Mouse (Mus musculus) forebrain, postnatal 0 days (tissue): ENCODE results near the gene Wipi2. TPM values are rescaled to one million over a fixed set of nuclear protein-coding genes. Genes with fewer than 3 reads are reported as not detected.

Experiments used
- ATAC-seq: fragments of 200-750 bp; cut with Nextera tagmentation; 2 replicates; pipeline ENCODE4 v1.8.0; 2017; ENCODE audit warnings: mild to moderate bottlenecking, moderate library complexity
- DNase-seq: peaks from one replicate; pipeline ENCODE4 v3.0.0-alpha.2; 2015
- H3K27ac ChIP-seq: fragments of 300-500 bp; sonication (generic); 2 replicates; pipeline ENCODE4 v1.5.1; 2014; ENCODE audit warnings: low read depth, mild to moderate bottlenecking, antibody characterized with exemption, low read length, moderate library complexity, mixed read lengths
- H3K27me3 ChIP-seq: fragments of 300-500 bp; sonication (generic); 2 replicates; pipeline ENCODE4 v1.6.1; 2014; ENCODE audit warnings: mild to moderate bottlenecking, low read length, mixed read lengths; ENCODE audit not compliant: insufficient read depth
- H3K36me3 ChIP-seq: fragments of 300-500 bp; sonication (generic); 2 replicates; pipeline ENCODE4 v1.6.1; 2014; ENCODE audit warnings: mild to moderate bottlenecking, moderate library complexity; ENCODE audit not compliant: insufficient read depth
- H3K4me1 ChIP-seq: fragments of 300-500 bp; sonication (generic); 2 replicates; pipeline ENCODE4 v1.6.1; 2014; ENCODE audit warnings: antibody characterized with exemption; ENCODE audit not compliant: insufficient read depth
- H3K4me2 ChIP-seq: fragments of 300-500 bp; sonication (generic); 2 replicates; pipeline ENCODE4 v1.6.1; 2014; ENCODE audit warnings: low read depth, mild to moderate bottlenecking, moderate library complexity
- H3K4me3 ChIP-seq: fragments of 300-500 bp; sonication (generic); 2 replicates; pipeline ENCODE4 v1.5.1; 2014; ENCODE audit warnings: low read depth, low read length, mixed read lengths
- H3K9ac ChIP-seq: fragments of 300-500 bp; sonication (generic); 2 replicates; pipeline ENCODE4 v1.6.1; 2014; ENCODE audit warnings: mild to moderate bottlenecking
- H3K9me3 ChIP-seq: fragments of 300-500 bp; sonication (generic); 2 replicates; pipeline ENCODE4 v1.6.1; 2016; ENCODE audit warnings: low read length
- CTCF ChIP-seq: sonication (generic); IDR thresholded peaks from 2 replicates; pipeline ENCODE4 v1.5.1; 2016; ENCODE audit warnings: antibody characterized with exemption, control low read depth, low read depth
- WGBS: fragments of 180-500 bp; shearing (Covaris S2); extraction: QIAGEN DNeasy Blood & Tissue Kit; methylation state at CpG from one replicate; pipeline ENCODE4 v1.1.7; 2014; 5-methylcytosine and 5-hydroxymethylcytosine counted together
- polyA plus RNA-seq: library from polyadenylated mRNA; unstranded; fragments of >200 nt; fragmentation: Nextera tagmentation; extraction: Ambion mirVana; gene quantifications from 2 replicates; pipeline ENCODE4 v1.2.1, GENCODE M21; 2015
- total RNA-seq: library from RNA; depleted of rRNA; stranded (reverse); fragments of >200 nt; gene quantifications from 2 replicates; pipeline ENCODE4 v1.2.3, GENCODE M21; 2014; rRNA removed

Gene Wipi2
- total and polyA plus RNA-seq, 2 experiments from 2014 or later: 37.4 to 68.0 TPM

DNA sequence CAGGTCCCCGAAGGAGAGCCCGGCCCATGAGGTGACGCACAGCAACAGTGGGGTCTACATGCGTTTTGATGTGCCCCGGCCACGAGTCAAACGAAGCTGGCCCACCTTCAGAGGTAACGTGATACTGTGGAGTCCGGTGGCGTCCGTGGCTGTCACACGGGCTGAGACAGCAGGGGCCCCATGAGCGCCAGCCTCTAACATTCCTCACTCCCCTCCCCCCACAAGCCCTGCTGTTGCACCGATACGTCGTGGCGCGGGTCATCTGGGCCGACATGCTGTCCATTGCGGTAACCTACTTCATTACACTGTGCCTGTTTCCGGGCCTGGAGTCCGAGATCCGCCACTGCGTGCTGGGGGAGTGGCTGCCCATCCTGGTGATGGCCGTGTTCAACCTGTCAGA, 91.0 kb downstream of the Wipi2 start:
- no peaks in the 10 kb centered on the region for H3K9me3 ChIP-seq
- DNase-seq: no peak
- no peak overlapping the region for H3K4me3 ChIP-seq
- no peaks in the 10 kb centered on the region for H3K27me3 ChIP-seq
- no peak overlapping the region for H3K27ac ChIP-seq
- no peak overlapping the region for H3K4me2 ChIP-seq
- H3K9ac ChIP-seq: no peak overlapping the region
- no peaks in the 10 kb centered on the region for H3K4me1 ChIP-seq
- H3K36me3 ChIP-seq: peaks cover 57% of the 10 kb centered on the region
- no peak for ATAC-seq
- WGBS: 79% methylated on average over 25 of the region's 25 CpGs
- TF ChIP-seq CTCF: no peak

GRCm38 (mm10) chr5:142719897-142720296, 92.4 kb downstream of the Wipi2 start:
- WGBS: 79% methylated on average over 13 of the region's 13 CpGs
- TF ChIP-seq CTCF: no peak

More at GRCm38 (mm10) chr5:142719897-142720296, 92.4 kb downstream of the Wipi2 start:
- peaks cover 43% of the 10 kb centered on the region for H3K36me3 ChIP-seq
- no peaks in the 10 kb centered on the region for H3K9me3 ChIP-seq
- no peaks in the 10 kb centered on the region for H3K27me3 ChIP-seq
- no peaks in the 10 kb centered on the region for H3K4me1 ChIP-seq
- H3K4me3 ChIP-seq: no peak overlapping the region
- H3K4me2 ChIP-seq: no peak overlapping the region
- DNase-seq (no peak), ATAC-seq (no peak)
- no peak overlapping the region for H3K9ac ChIP-seq
- H3K27ac ChIP-seq: no peak overlapping the region

Other genes with a start within 250 kb of the Wipi2 start
- 13.8 and 19.0 TPM in 2 replicates for gene Foxk1, start 226.2 kb upstream of the Wipi2 start, total RNA-seq
- 3.2 and 5.0 TPM in 2 replicates for gene Foxk1, start 226.2 kb upstream of the Wipi2 start, polyA plus RNA-seq
- gene Ap5z1, start 163.8 kb upstream of the Wipi2 start, total RNA-seq: 13.5 and 16.7 TPM in 2 replicates
- gene Ap5z1, start 163.8 kb upstream of the Wipi2 start, polyA plus RNA-seq: 6.4 and 7.8 TPM in 2 replicates
- 0.38 and 0.62 TPM in 2 replicates for gene Papolb, start 97.6 kb upstream of the Wipi2 start, total RNA-seq
- 0.12 and 0.13 TPM in 2 replicates for gene Papolb, start 97.6 kb upstream of the Wipi2 start, polyA plus RNA-seq
- gene Radil, start 76.6 kb upstream of the Wipi2 start, total RNA-seq: 10.8 and 20.7 TPM in 2 replicates
- gene Radil, start 76.6 kb upstream of the Wipi2 start, polyA plus RNA-seq: 6.0 and 10.4 TPM in 2 replicates
- gene Mmd2, start 18.9 kb upstream of the Wipi2 start, total RNA-seq: 112 and 118 TPM in 2 replicates
- 107 and 127 TPM in 2 replicates for gene Mmd2, start 18.9 kb upstream of the Wipi2 start, polyA plus RNA-seq
- gene Slc29a4, start 64.8 kb downstream of the Wipi2 start, total RNA-seq: 67.8 and 76.4 TPM in 2 replicates
- gene Slc29a4, start 64.8 kb downstream of the Wipi2 start, polyA plus RNA-seq: 104 and 107 TPM in 2 replicates
- 99.7 and 116 TPM in 2 replicates for gene Tnrc18, start 190.0 kb downstream of the Wipi2 start, total RNA-seq
- gene Tnrc18, start 190.0 kb downstream of the Wipi2 start, polyA plus RNA-seq: 14.9 and 23.4 TPM in 2 replicates